Mouse (Mus musculus) embryonic facial prominence, embryonic 15.5 days (tissue): Measurements from ENCODE around the gene Atp2a1. TPM values are rescaled to one million over a fixed set of nuclear protein-coding genes. Genes with fewer than 3 reads are reported as not detected.

Experiments
- ATAC-seq: fragments of 200-750 bp; cut with Nextera tagmentation; 2 replicates; pipeline ENCODE4 v1.8.0; 2017; ENCODE audit warnings: low read depth, moderate TSS enrichment; ENCODE audit not compliant: insufficient number of reproducible peaks, low FRiP score, low TSS enrichment
- H3K27ac ChIP-seq: fragments of 300-500 bp; sonication (generic); replicated peaks from 2 replicates; pipeline ENCODE4 v1.5.1; 2015; ENCODE audit warnings: mild to moderate bottlenecking, inconsistent platforms
- H3K27me3 ChIP-seq: fragments of 300-500 bp; sonication (generic); 2 replicates; pipeline ENCODE4 v1.6.1; 2015; ENCODE audit warnings: inconsistent platforms
- H3K36me3 ChIP-seq: fragments of 300-500 bp; sonication (generic); 2 replicates; pipeline ENCODE4 v1.6.1; 2015; ENCODE audit warnings: mild to moderate bottlenecking, inconsistent platforms
- H3K4me1 ChIP-seq: fragments of 300-500 bp; sonication (generic); 2 replicates; pipeline ENCODE4 v1.6.1; 2015; ENCODE audit warnings: inconsistent platforms
- H3K4me2 ChIP-seq: fragments of 300-500 bp; sonication (generic); replicated peaks from 2 replicates; pipeline ENCODE4 v1.6.1; 2015; ENCODE audit warnings: mild to moderate bottlenecking, inconsistent platforms
- H3K4me3 ChIP-seq: fragments of 300-500 bp; sonication (generic); replicated peaks from 2 replicates; pipeline ENCODE4 v1.5.1; 2015; ENCODE audit warnings: mild to moderate bottlenecking, inconsistent platforms
- H3K9ac ChIP-seq: fragments of 300-500 bp; sonication (generic); 2 replicates; pipeline ENCODE4 v1.6.1; 2015; ENCODE audit warnings: inconsistent platforms
- H3K9me3 ChIP-seq: fragments of 300-500 bp; sonication (generic); replicated peaks from 2 replicates; pipeline ENCODE4 v1.6.1; 2016; ENCODE audit warnings: inconsistent platforms
- WGBS: fragments of 180-500 bp; shearing (Covaris S2); methylation state at CpG from one replicate; pipeline ENCODE4 v1.1.7; 2015; 5-methylcytosine and 5-hydroxymethylcytosine counted together
- polyA plus RNA-seq: library from polyadenylated mRNA; unstranded; fragments of >200 nt; fragmentation: Nextera tagmentation; extraction: Ambion mirVana; gene quantifications from 2 replicates; pipeline ENCODE4 v1.2.1, GENCODE M21; 2015

The Atp2a1 gene
- polyA plus RNA-seq, 1 experiment from 2014 or later, result 103 TPM

DNA sequence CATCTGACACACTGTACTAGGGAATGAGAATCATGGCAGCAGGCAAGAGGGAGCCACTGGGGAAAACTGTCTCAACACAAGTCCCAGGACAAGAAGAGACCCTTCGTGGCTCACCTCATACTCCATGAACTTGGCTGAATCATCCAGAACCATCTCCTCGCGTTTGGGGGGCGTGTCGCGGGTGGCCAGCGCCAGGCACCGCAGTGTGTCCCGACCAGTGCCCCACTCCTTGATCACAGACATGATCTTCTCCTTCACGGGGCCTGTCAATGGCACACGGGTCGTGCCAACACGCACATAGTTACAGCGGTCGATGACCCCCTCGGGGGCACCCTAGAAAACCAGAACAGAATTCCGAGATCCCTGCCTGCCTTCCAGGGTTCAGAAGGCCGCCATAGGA is 12.9 kb downstream of the Atp2a1 start:
- Histone ChIP-seq H3K9me3 (no peaks in the 10 kb centered on the region), H3K4me1 (no peaks in the 10 kb centered on the region), H3K27ac (no peak overlapping the region), H3K4me2 (no peak overlapping the region), H3K27me3 (no peaks in the 10 kb centered on the region), H3K4me3 (no peak overlapping the region), H3K9ac (no peak overlapping the region), H3K36me3 (peaks cover 37% of the 10 kb centered on the region)
- ATAC-seq, result no peak
- 89% methylated on average over 18 of the region's 18 CpGs for WGBS

DNA sequence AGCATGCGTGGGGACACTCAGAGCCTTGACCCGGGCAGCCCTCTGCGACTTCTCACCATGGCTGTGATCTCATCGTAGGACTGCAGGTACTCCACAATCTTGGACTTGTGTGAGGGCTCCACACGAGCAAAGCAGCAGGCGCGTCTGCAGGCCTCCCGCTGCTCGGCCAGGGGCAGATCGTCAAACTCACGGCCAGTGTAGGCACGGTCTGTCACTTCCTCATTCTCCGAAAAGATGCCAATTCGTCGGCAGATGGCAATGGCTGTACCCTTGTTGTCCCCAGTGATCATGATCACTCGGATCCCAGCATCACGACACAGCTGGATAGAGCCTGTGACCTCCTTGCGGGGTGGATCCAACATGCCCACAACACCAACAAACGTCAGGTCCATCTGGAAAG is 14.4 kb downstream of the Atp2a1 start:
- no peak overlapping the region for H3K4me2 ChIP-seq
- no peak overlapping the region for H3K4me3 ChIP-seq
- peaks cover 49% of the 10 kb centered on the region for H3K36me3 ChIP-seq
- H3K9me3 ChIP-seq, result no peaks in the 10 kb centered on the region
- no peak overlapping the region for H3K9ac ChIP-seq
- WGBS, result 90% methylated on average over 19 of the region's 19 CpGs
- H3K27me3 ChIP-seq, result no peaks in the 10 kb centered on the region
- no peaks in the 10 kb centered on the region for H3K4me1 ChIP-seq
- H3K27ac ChIP-seq, result no peak overlapping the region
- ATAC-seq, result no peak

DNA sequence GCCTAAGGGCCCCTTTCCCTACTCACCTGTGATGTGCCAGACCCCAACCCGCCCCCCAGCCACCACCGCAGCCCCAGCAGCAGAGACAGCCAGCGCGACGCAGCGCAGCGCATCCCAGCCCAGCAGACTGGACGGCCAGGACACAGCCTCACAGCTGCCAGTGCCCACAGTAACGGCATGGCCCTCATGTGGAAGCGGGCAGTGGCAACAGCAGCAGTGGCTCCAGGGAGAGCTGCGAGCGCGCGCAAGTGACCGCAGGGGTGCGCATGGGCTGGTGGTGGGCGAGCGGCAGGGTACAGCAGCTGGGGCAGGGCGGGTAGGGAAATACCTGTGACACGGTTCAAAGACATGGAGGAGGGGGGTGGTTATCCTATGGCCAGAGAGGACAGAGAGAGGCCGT is 16.7 kb downstream of the Atp2a1 start:
- H3K9me3 ChIP-seq, result no peaks in the 10 kb centered on the region
- H3K4me1 ChIP-seq, result no peaks in the 10 kb centered on the region
- H3K27ac ChIP-seq, result no peak overlapping the region
- ATAC-seq, result no peak
- H3K27me3 ChIP-seq, result no peaks in the 10 kb centered on the region
- no peak overlapping the region for H3K4me3 ChIP-seq
- H3K4me2 ChIP-seq, result no peak overlapping the region
- 91% methylated on average over 21 of the region's 21 CpGs for WGBS
- no peak overlapping the region for H3K9ac ChIP-seq
- peaks cover 60% of the 10 kb centered on the region for H3K36me3 ChIP-seq

DNA sequence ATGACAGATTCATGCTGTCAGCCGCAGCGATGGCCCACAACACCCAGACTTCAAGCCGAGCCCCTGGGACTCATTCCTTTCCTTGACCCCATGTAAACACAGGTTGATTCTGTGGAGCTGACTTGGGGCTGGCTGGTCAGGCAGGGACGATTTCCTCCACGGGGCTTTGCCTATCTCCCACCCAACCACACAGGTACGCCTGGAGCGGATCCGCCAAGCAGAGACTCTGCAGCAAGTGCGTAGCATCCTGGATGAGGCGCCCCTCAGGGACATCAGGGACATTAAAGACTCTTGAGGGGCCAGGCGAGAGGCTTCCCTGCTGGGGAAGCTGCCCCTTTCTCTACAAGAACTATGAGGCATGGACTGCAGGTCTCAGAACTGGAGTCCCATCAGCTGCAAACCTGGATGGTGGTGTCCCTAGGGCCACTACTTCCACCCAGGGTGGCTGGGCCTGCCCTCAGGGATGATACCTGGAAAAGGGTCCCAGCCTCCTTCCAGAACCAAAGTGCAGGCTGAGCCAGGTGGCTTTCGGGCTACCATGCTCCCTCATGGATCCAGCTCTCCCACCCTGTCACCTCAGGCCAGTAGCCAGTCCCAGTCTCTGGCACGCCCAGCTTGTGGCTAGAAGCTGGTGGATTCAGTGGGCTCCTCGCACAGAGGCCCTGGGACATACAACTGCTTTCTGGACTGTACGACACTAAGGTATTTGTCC is 17.6 kb downstream of the Atp2a1 start:
- H3K27ac ChIP-seq, result no peak overlapping the region
- no peaks in the 10 kb centered on the region for H3K9me3 ChIP-seq
- no peak overlapping the region for H3K9ac ChIP-seq
- peaks cover 62% of the 10 kb centered on the region for H3K36me3 ChIP-seq
- no peak overlapping the region for H3K4me2 ChIP-seq
- WGBS, result 94% methylated on average over 15 of the region's 15 CpGs
- H3K27me3 ChIP-seq, result no peaks in the 10 kb centered on the region
- no peak for ATAC-seq
- H3K4me3 ChIP-seq, result no peak overlapping the region
- H3K4me1 ChIP-seq, result no peaks in the 10 kb centered on the region

DNA sequence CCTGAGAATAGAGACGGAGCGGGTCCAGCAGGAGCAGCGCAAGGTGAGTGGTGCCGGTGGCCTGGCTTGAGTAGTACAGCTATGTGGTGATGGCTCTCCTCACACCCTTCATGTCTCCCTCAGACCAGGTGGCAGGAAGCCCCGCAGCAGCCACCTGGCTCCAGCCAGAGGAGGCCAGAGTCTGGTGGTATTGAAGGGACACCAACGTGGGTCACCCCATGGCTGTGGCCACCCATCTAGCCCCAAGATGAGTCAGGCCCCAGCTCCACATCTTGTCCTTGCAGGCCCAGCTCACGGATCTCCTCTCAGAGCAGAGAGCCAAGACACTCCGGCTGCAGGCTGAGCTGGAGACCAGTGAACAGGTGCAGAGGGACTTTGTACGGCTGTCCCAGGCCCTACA is 18.4 kb downstream of the Atp2a1 start:
- Histone ChIP-seq H3K27me3 (no peaks in the 10 kb centered on the region), H3K4me2 (no peak overlapping the region), H3K36me3 (peaks cover 63% of the 10 kb centered on the region), H3K4me1 (no peaks in the 10 kb centered on the region), H3K9ac (no peak overlapping the region), H3K4me3 (no peak overlapping the region), H3K9me3 (no peaks in the 10 kb centered on the region), H3K27ac (no peak overlapping the region)
- ATAC-seq, result no peak
- WGBS, result 91% methylated on average over 9 of the region's 9 CpGs

DNA sequence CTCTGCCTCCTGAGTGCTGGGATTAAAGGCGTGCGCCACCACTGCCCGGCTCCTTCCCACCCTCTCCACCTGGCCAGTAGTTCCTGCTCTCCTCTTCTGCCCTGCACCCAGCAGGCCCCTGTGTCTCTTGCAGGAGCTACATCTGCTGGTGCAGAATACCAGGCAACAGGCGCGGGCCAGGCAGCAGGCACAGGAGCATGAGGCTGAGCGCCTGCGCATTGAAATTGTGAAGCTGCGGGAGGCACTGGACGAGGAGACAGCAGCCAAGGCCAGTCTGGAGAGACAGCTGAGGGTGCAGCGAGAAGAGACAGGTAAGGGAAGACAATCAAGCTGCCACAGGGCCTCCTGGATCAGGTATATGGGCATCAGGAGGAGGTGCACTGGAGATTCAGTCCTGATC is 18.9 kb downstream of the Atp2a1 start:
- H3K9me3 ChIP-seq, result no peaks in the 10 kb centered on the region
- peaks cover 60% of the 10 kb centered on the region for H3K36me3 ChIP-seq
- H3K4me1 ChIP-seq, result no peaks in the 10 kb centered on the region
- 92% methylated on average over 10 of the region's 10 CpGs for WGBS
- no peak overlapping the region for H3K9ac ChIP-seq
- H3K27me3 ChIP-seq, result no peaks in the 10 kb centered on the region
- H3K4me3 ChIP-seq, result no peak overlapping the region
- no peak overlapping the region for H3K4me2 ChIP-seq
- no peak for ATAC-seq
- no peak overlapping the region for H3K27ac ChIP-seq

DNA sequence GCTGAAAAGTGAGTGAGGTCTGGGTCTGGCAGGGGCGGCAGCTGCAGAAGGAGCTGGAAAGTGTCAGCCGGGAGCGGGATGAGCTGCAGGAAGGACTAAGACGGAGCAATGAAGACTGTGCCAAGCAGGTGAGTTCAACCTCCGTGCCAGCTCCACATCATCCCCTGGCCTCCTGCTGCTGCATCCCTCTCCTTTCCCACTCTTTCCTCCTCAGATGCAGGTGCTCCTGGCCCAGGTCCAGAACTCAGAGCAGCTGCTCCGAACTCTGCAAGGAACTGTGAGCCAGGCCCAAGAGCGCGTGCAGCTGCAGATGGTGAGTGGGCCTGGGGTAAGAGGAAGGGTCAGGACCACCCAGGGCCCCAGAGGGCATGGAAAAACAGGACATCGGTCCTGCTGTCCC is 22.8 kb downstream of the Atp2a1 start:
- H3K27ac ChIP-seq, result no peak overlapping the region
- H3K36me3 ChIP-seq, result peaks cover 35% of the 10 kb centered on the region
- H3K27me3 ChIP-seq, result no peaks in the 10 kb centered on the region
- H3K4me1 ChIP-seq, result no peaks in the 10 kb centered on the region
- no peaks in the 10 kb centered on the region for H3K9me3 ChIP-seq
- ATAC-seq, result 0 out of 2 replicates have a peak, but pooled peaks have one; percentile 15
- whole genome bisulfite sequencing, result 79% methylated on average over 9 of the region's 9 CpGs
- H3K4me3 ChIP-seq, result no peak overlapping the region
- H3K4me2 ChIP-seq, result no peak overlapping the region
- no peak overlapping the region for H3K9ac ChIP-seq

DNA sequence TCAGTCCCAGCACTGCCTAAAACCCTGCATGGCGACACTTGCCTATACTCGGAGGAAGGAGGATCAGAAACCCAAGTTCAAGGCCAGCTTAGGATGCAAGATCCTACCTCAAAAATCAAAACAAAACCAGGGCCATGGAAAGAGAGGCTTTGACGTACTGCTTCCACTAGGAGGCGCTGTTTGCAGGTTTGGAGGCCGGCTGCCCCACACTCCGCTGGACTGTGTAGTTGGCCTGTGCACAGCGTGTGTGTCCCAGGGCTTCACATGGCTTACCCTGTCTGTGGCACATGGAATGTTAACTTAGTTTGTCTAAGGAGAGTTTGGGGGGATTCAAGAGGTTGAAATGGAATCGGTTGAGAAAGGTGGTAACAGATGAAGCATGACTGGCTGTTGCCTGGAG is 26.1 kb downstream of the Atp2a1 start:
- peaks cover 24% of the 10 kb centered on the region for H3K36me3 ChIP-seq
- WGBS, result 21% methylated on average over 8 of the region's 8 CpGs
- no peak for ATAC-seq

DNA sequence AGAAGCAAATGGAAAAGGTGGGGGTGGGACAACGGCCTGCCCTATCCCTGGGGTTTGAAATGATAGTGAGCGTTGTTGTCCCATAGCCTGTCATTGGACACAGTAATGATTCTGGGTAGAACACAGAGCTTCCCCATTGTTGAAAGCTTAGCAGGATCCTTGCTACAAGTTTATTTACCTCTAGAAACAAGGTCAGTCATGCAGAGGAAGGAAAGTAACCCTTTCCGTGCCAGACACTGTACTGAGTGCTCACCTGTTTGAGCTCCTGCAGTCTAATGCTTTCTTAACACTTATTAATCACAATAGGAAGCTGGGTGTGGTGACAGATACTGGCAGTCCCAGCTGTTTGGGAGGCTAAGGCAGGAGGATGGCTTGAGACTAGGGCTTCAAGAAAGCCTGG is 27.1 kb downstream of the Atp2a1 start:
- H3K36me3 ChIP-seq, result peaks cover 20% of the 10 kb centered on the region
- 87% methylated on average over 3 of the region's 3 CpGs for WGBS

More for the DNA sequence above, 26.1 kb downstream of the Atp2a1 start:
- H3K9ac ChIP-seq, result no peak overlapping the region
- H3K9me3 ChIP-seq, result no peaks in the 10 kb centered on the region
- no peak overlapping the region for H3K4me2 ChIP-seq
- H3K27ac ChIP-seq, result no peak overlapping the region
- H3K27me3 ChIP-seq, result no peaks in the 10 kb centered on the region
- H3K4me3 ChIP-seq, result no peak overlapping the region
- no peaks in the 10 kb centered on the region for H3K4me1 ChIP-seq

DNA sequence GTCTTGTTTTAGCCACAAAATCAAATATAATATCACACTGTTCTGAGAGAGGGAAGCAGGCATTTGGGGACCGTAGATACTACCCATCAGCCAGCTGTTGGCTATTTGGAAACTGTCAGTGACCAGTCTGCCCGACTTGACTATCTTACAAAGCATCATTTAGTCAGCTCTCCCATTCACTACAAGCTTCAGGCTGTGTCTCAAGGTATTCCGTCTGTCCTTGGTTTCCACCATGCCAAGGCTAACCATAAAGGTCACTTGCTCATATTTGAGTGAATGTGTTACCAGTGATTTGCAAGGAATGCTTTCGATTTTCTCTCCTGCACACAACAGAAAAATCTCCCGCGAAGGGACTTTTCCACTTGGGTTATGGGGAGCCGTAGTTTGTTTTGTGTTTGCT is 28.2 kb downstream of the Atp2a1 start:
- peaks cover 3% of the 10 kb centered on the region for H3K4me1 ChIP-seq
- WGBS, result 88% methylated on average over 7 of the region's 7 CpGs

More for the DNA sequence above, 27.1 kb downstream of the Atp2a1 start:
- H3K4me2 ChIP-seq, result no peak overlapping the region
- no peak overlapping the region for H3K9ac ChIP-seq
- ATAC-seq, result no peak
- H3K27ac ChIP-seq, result no peak overlapping the region
- H3K4me1 ChIP-seq, result no peaks in the 10 kb centered on the region
- H3K9me3 ChIP-seq, result no peaks in the 10 kb centered on the region
- H3K4me3 ChIP-seq, result no peak overlapping the region
- no peaks in the 10 kb centered on the region for H3K27me3 ChIP-seq

DNA sequence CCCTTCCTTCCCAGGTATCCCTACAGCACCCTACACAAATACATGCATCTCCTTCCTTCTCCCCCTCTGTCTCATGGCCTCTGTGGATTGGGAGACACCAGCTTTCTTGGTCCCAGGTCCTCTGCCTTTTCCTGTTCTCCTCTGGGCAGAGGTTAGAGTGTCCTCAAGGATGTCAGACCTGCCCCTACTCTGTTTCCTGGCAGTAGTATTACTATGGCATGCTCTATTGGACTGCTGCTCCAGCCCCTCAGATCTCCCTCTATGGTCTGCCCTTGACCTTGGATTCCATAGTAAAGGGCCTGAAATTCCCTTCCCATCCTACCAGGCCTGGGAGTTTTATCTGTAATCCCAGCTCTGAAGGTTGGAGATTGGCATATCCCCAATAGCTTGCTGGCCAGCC is 32.7 kb downstream of the Atp2a1 start:
- peak overlapping the region; percentile 85; the same call in 1 of the 2 replicates for H3K4me2 ChIP-seq
- ATAC-seq, result no peak
- H3K9me3 ChIP-seq, result no peaks in the 10 kb centered on the region
- H3K4me3 ChIP-seq, result no peak overlapping the region
- H3K27me3 ChIP-seq, result no peaks in the 10 kb centered on the region
- H3K9ac ChIP-seq, result no peak overlapping the region
- H3K27ac ChIP-seq, result no peak overlapping the region
- peaks cover 18% of the 10 kb centered on the region for H3K4me1 ChIP-seq
- H3K36me3 ChIP-seq, result peaks cover 12% of the 10 kb centered on the region

More for the DNA sequence above, 28.2 kb downstream of the Atp2a1 start:
- peaks cover 16% of the 10 kb centered on the region for H3K36me3 ChIP-seq
- H3K9me3 ChIP-seq, result no peaks in the 10 kb centered on the region
- no peaks in the 10 kb centered on the region for H3K27me3 ChIP-seq
- no peak for ATAC-seq
- no peak overlapping the region for H3K9ac ChIP-seq
- H3K4me2 ChIP-seq, result no peak overlapping the region
- no peak overlapping the region for H3K27ac ChIP-seq
- H3K4me3 ChIP-seq, result no peak overlapping the region

DNA sequence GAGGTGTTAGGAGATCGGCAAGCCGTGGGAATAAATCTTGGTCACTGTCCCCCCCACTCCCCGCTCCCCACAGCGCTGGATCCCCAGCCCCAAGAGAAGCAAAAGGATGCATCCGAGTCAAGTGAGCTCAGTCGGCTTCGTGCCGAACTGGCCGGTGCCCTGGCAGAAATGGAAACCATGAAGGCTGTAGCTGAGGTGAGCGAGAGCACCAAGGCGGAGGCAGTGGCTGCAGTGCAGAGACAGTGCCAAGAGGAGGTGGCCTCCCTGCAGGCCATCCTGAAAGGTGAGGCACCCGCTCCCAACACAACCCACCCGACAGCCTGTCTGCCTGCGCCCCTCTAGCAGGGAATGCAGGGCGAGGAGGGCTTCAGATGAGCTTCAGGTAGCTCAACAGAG is 33.4 kb downstream of the Atp2a1 start:
- WGBS, result 22% methylated on average over 15 of the region's 15 CpGs
- Histone ChIP-seq H3K27me3 (no peaks in the 10 kb centered on the region), H3K9me3 (no peaks in the 10 kb centered on the region), H3K4me2 (peak overlapping the region; percentile 85), H3K9ac (peak overlapping the region; percentile 61), H3K27ac (peak overlapping the region; percentile 96), H3K36me3 (peaks cover 9% of the 10 kb centered on the region), H3K4me1 (peaks cover 18% of the 10 kb centered on the region), H3K4me3 (peak overlapping the region; percentile 80)
- ATAC-seq, result no peak
